Mouse (Mus musculus) limb, embryonic 13.5 days (tissue): ENCODE measurements around the gene Kmt2e. TPM values are rescaled to one million over a fixed set of nuclear protein-coding genes. Genes with fewer than 3 reads are reported as not detected.

ENCODE experiments used
- ATAC-seq: fragments of 200-750 bp; cut with Nextera tagmentation; 2 replicates; pipeline ENCODE4 v1.8.0; 2017; ENCODE audit warnings: low read depth, moderate number of reproducible peaks, moderate TSS enrichment; ENCODE audit not compliant: low FRiP score
- H3K27ac ChIP-seq: fragments of 300-500 bp; sonication (generic); 2 replicates; pipeline ENCODE4 v1.5.1; 2015; ENCODE audit warnings: inconsistent platforms, mild to moderate bottlenecking, moderate library complexity
- H3K27me3 ChIP-seq: fragments of 300-500 bp; sonication (generic); 2 replicates; pipeline ENCODE4 v1.6.1; 2015; ENCODE audit warnings: mild to moderate bottlenecking, inconsistent platforms
- H3K36me3 ChIP-seq: fragments of 300-500 bp; sonication (generic); 2 replicates; pipeline ENCODE4 v1.6.1; 2015; ENCODE audit warnings: inconsistent platforms, mild to moderate bottlenecking, moderate library complexity
- H3K4me1 ChIP-seq: fragments of 300-500 bp; sonication (generic); 2 replicates; pipeline ENCODE4 v1.6.1; 2015; ENCODE audit warnings: inconsistent platforms
- H3K4me2 ChIP-seq: fragments of 300-500 bp; sonication (generic); replicated peaks from 2 replicates; pipeline ENCODE4 v1.6.1; 2015; ENCODE audit warnings: inconsistent platforms, mild to moderate bottlenecking, moderate library complexity
- H3K4me3 ChIP-seq: fragments of 300-500 bp; sonication (generic); 2 replicates; pipeline ENCODE4 v1.5.1; 2015; ENCODE audit warnings: moderate library complexity, mild to moderate bottlenecking, inconsistent platforms
- H3K9ac ChIP-seq: fragments of 300-500 bp; sonication (generic); 2 replicates; pipeline ENCODE4 v1.6.1; 2015; ENCODE audit warnings: mild to moderate bottlenecking, inconsistent platforms
- H3K9me3 ChIP-seq: fragments of 300-500 bp; sonication (generic); 2 replicates; pipeline ENCODE4 v1.6.1; 2016; ENCODE audit warnings: inconsistent platforms
- WGBS: fragments of 180-500 bp; shearing (Covaris S2); methylation state at CpG from one replicate; pipeline ENCODE4 v1.1.7; 2015; 5-methylcytosine and 5-hydroxymethylcytosine counted together
- polyA plus RNA-seq: library from polyadenylated mRNA; unstranded; fragments of >200 nt; fragmentation: Nextera tagmentation; extraction: Ambion mirVana; gene quantifications from 2 replicates; pipeline ENCODE4 v1.2.1, GENCODE M21; 2015

Gene Kmt2e
- polyA plus RNA-seq, 1 experiment from 2014 or later: 123 TPM

GRCm38 (mm10) chr5:23412247-23412948 lies 21.8 kb upstream of the Kmt2e start:
- no peaks in the 10 kb centered on the region for H3K27me3 ChIP-seq
- no peak overlapping the region for H3K9ac ChIP-seq
- peaks cover 55% of the 10 kb centered on the region for H3K4me1 ChIP-seq

GRCm38 (mm10) chr5:23413058-23413457 lies 21.2 kb upstream of the Kmt2e start:
- Histone ChIP-seq H3K36me3 (peaks cover 29% of the 10 kb centered on the region), H3K9me3 (no peaks in the 10 kb centered on the region), H3K4me1 (peaks cover 61% of the 10 kb centered on the region), H3K4me3 (no peak overlapping the region), H3K27ac (0 out of 2 replicates have a peak overlapping the region, but pooled peaks have one; percentile 49), H3K27me3 (no peaks in the 10 kb centered on the region), H3K4me2 (no peak overlapping the region), H3K9ac (no peak overlapping the region)
- no peak for ATAC-seq
- WGBS: 23% methylated on average over 4 of the region's 4 CpGs

More at GRCm38 (mm10) chr5:23412247-23412948, 21.8 kb upstream of the Kmt2e start:
- no peak overlapping the region for H3K4me3 ChIP-seq
- no peak for ATAC-seq
- H3K36me3 ChIP-seq: peaks cover 29% of the 10 kb centered on the region
- no peak overlapping the region for H3K4me2 ChIP-seq
- H3K27ac ChIP-seq: no peak overlapping the region
- no peaks in the 10 kb centered on the region for H3K9me3 ChIP-seq
- 74% methylated on average over 5 of the region's 5 CpGs for WGBS

GRCm38 (mm10) chr5:23413575-23414470 lies 20.4 kb upstream of the Kmt2e start:
- H3K27ac ChIP-seq: peak overlapping the region; percentile 55; the same call in 1 of the 2 replicates
- 0 out of 2 replicates have a peak overlapping the region, but pooled peaks have one; percentile 3 for H3K4me2 ChIP-seq
- WGBS: 48% methylated on average over 12 of the region's 12 CpGs

GRCm38 (mm10) chr5:23414490-23415126 lies 19.6 kb upstream of the Kmt2e start:
- WGBS: 57% methylated on average over 4 of the region's 4 CpGs
- H3K27ac ChIP-seq: peak overlapping the region; percentile 55; the same call in 1 of the 2 replicates

More at GRCm38 (mm10) chr5:23413575-23414470, 20.4 kb upstream of the Kmt2e start:
- no peak overlapping the region for H3K4me3 ChIP-seq
- ATAC-seq: no peak
- no peak overlapping the region for H3K9ac ChIP-seq
- no peaks in the 10 kb centered on the region for H3K9me3 ChIP-seq
- peaks cover 64% of the 10 kb centered on the region for H3K4me1 ChIP-seq
- no peaks in the 10 kb centered on the region for H3K27me3 ChIP-seq
- peaks cover 28% of the 10 kb centered on the region for H3K36me3 ChIP-seq

GRCm38 (mm10) chr5:23415571-23416285 lies 18.5 kb upstream of the Kmt2e start:
- no peak for ATAC-seq
- Histone ChIP-seq H3K9me3 (no peaks in the 10 kb centered on the region), H3K27ac (no peak overlapping the region), H3K9ac (no peak overlapping the region), H3K4me2 (no peak overlapping the region), H3K4me3 (no peak overlapping the region), H3K27me3 (no peaks in the 10 kb centered on the region), H3K4me1 (peaks cover 83% of the 10 kb centered on the region), H3K36me3 (peaks cover 10% of the 10 kb centered on the region)
- WGBS: 30% methylated on average over 7 of the region's 7 CpGs

More at GRCm38 (mm10) chr5:23414490-23415126, 19.6 kb upstream of the Kmt2e start:
- Histone ChIP-seq H3K27me3 (no peaks in the 10 kb centered on the region), H3K9me3 (no peaks in the 10 kb centered on the region), H3K36me3 (peaks cover 20% of the 10 kb centered on the region), H3K4me3 (no peak overlapping the region), H3K4me2 (no peak overlapping the region), H3K9ac (no peak overlapping the region), H3K4me1 (peaks cover 72% of the 10 kb centered on the region)
- ATAC-seq: no peak

- H3K4me2 ChIP-seq: no peak overlapping the region
- H3K4me1 ChIP-seq: peaks cover 84% of the 10 kb centered on the region
- H3K36me3 ChIP-seq: peaks cover 7% of the 10 kb centered on the region; the same call in 1 of the 2 replicates
- H3K27me3 ChIP-seq: no peaks in the 10 kb centered on the region
- no peaks in the 10 kb centered on the region for H3K9me3 ChIP-seq
- H3K27ac ChIP-seq: no peak overlapping the region
- ATAC-seq: no peak
- H3K4me3 ChIP-seq: no peak overlapping the region
- no peak overlapping the region for H3K9ac ChIP-seq
- 57% methylated on average over 6 of the region's 6 CpGs for WGBS
These were observed 18.0 kb upstream of the Kmt2e start for GRCm38 (mm10) chr5:23416286-23416643.

- no peaks in the 10 kb centered on the region for H3K9me3 ChIP-seq
- H3K27me3 ChIP-seq: no peaks in the 10 kb centered on the region
- peak overlapping the region; percentile 77; the same call in 1 of the 2 replicates for H3K9ac ChIP-seq
- H3K4me3 ChIP-seq: peak overlapping the region; percentile 59
- H3K4me2 ChIP-seq: peak overlapping the region; percentile 85
- H3K4me1 ChIP-seq: peaks cover 70% of the 10 kb centered on the region
- 64% methylated on average over 2 of the region's 2 CpGs for WGBS
- H3K27ac ChIP-seq: peak overlapping the region; percentile 90; the same call in 1 of the 2 replicates
- H3K36me3 ChIP-seq: peaks cover 5% of the 10 kb centered on the region; the same call in 1 of the 2 replicates
- no peak for ATAC-seq
These were observed 16.5 kb upstream of the Kmt2e start for GRCm38 (mm10) chr5:23417716-23418115.

GRCm38 (mm10) chr5:23418147-23418781 lies 16.0 kb upstream of the Kmt2e start:
- H3K27me3 ChIP-seq: no peaks in the 10 kb centered on the region
- H3K9me3 ChIP-seq: no peaks in the 10 kb centered on the region
- peaks cover 64% of the 10 kb centered on the region for H3K4me1 ChIP-seq
- H3K9ac ChIP-seq: peak overlapping the region; percentile 77
- H3K27ac ChIP-seq: peak overlapping the region; percentile 90
- WGBS: under 1% methylated on average over 40 of the region's 40 CpGs
- H3K4me2 ChIP-seq: peak overlapping the region; percentile 85
- peak overlapping the region; percentile 59 for H3K4me3 ChIP-seq
- peaks cover 9% of the 10 kb centered on the region for H3K36me3 ChIP-seq
- peak; percentile 81 for ATAC-seq

- Histone ChIP-seq H3K4me1 (peaks cover 57% of the 10 kb centered on the region), H3K27ac (peak overlapping the region; percentile 90), H3K4me2 (peak overlapping the region; percentile 85), H3K9ac (peak overlapping the region; percentile 77), H3K36me3 (peaks cover 15% of the 10 kb centered on the region), H3K9me3 (no peaks in the 10 kb centered on the region), H3K27me3 (no peaks in the 10 kb centered on the region), H3K4me3 (peak overlapping the region; percentile 59)
- under 1% methylated on average over 18 of the region's 18 CpGs for WGBS
- 0 out of 2 replicates have a peak, but pooled peaks have one; percentile 6 for ATAC-seq
These were observed 15.2 kb upstream of the Kmt2e start for GRCm38 (mm10) chr5:23418797-23419595.

GRCm38 (mm10) chr5:23419616-23420170 lies 14.5 kb upstream of the Kmt2e start:
- Histone ChIP-seq H3K4me2 (peak overlapping the region; percentile 85), H3K4me3 (peak overlapping the region; percentile 59), H3K27ac (0 out of 2 replicates have a peak overlapping the region, but pooled peaks have one; percentile 10), H3K27me3 (no peaks in the 10 kb centered on the region), H3K9ac (no peak overlapping the region; the same call in 1 of the 2 replicates), H3K4me1 (peaks cover 50% of the 10 kb centered on the region), H3K9me3 (no peaks in the 10 kb centered on the region), H3K36me3 (peaks cover 22% of the 10 kb centered on the region)
- no peak for ATAC-seq
- WGBS: 35% methylated on average over 7 of the region's 7 CpGs
